Mouse (Mus musculus) heart, embryonic 15.5 days (tissue): ENCODE results near the gene Pde4dip. TPM values are rescaled to one million over a fixed set of nuclear protein-coding genes. Genes with fewer than 3 reads are reported as not detected.
A peak's percentile ranks its signal among the peaks of the same experiment; 100 is the strongest.

Experiments used
- ATAC-seq: fragments of 200-750 bp; cut with Nextera tagmentation; replicated peaks from 2 replicates; pipeline ENCODE4 v1.8.0; 2017; ENCODE audit warnings: low read depth, moderate TSS enrichment; ENCODE audit not compliant: insufficient number of reproducible peaks, insufficient read depth, low FRiP score
- H3K27ac ChIP-seq: fragments of 300-500 bp; sonication (generic); 2 replicates; pipeline ENCODE4 v1.5.1; 2015; ENCODE audit warnings: mild to moderate bottlenecking, inconsistent platforms
- H3K27me3 ChIP-seq: fragments of 300-500 bp; sonication (generic); 2 replicates; pipeline ENCODE4 v1.6.1; 2015; ENCODE audit warnings: inconsistent platforms
- H3K36me3 ChIP-seq: fragments of 300-500 bp; sonication (generic); 2 replicates; pipeline ENCODE4 v1.6.1; 2015; ENCODE audit warnings: mild to moderate bottlenecking, inconsistent platforms
- H3K4me1 ChIP-seq: fragments of 300-500 bp; sonication (generic); replicated peaks from 2 replicates; pipeline ENCODE4 v1.6.1; 2015; ENCODE audit warnings: inconsistent platforms
- H3K4me2 ChIP-seq: fragments of 300-500 bp; sonication (generic); 2 replicates; pipeline ENCODE4 v1.6.1; 2015; ENCODE audit warnings: inconsistent platforms, mild to moderate bottlenecking, moderate library complexity
- H3K4me3 ChIP-seq: fragments of 300-500 bp; sonication (generic); 2 replicates; pipeline ENCODE4 v1.5.1; 2015; ENCODE audit warnings: mild to moderate bottlenecking, inconsistent platforms
- H3K9ac ChIP-seq: fragments of 300-500 bp; sonication (generic); 2 replicates; pipeline ENCODE4 v1.6.1; 2015; ENCODE audit warnings: mild to moderate bottlenecking, inconsistent platforms
- H3K9me3 ChIP-seq: fragments of 300-500 bp; sonication (generic); replicated peaks from 2 replicates; pipeline ENCODE4 v1.6.1; 2016; ENCODE audit warnings: inconsistent platforms
- WGBS: fragments of 180-500 bp; shearing (Covaris S2); methylation state at CpG from one replicate; pipeline ENCODE4 v1.1.7; 2015; ENCODE audit warnings: mixed read lengths; 5-methylcytosine and 5-hydroxymethylcytosine counted together
- polyA plus RNA-seq: library from polyadenylated mRNA; unstranded; fragments of >200 nt; fragmentation: Nextera tagmentation; extraction: Ambion mirVana; gene quantifications from 2 replicates; pipeline ENCODE4 v1.2.1, GENCODE M21; 2015

The Pde4dip gene
- 93.0 and 99.0 TPM in 2 replicates for polyA plus RNA-seq

- Histone ChIP-seq H3K4me2 (peak within 1 kb of the TSS; percentile 90), H3K27me3 (peaks cover 55% of the 10 kb centered on the region), H3K27ac (no peak within 1 kb of the TSS), H3K4me1 (peaks cover 9% of the 10 kb centered on the region), H3K4me3 (peak within 1 kb of the TSS; percentile 53), H3K9me3 (no peaks in the 10 kb centered on the region), H3K36me3 (no peaks in the 10 kb centered on the region), H3K9ac (peak within 1 kb of the TSS; percentile 42; the same call in 1 of the 2 replicates)
- ATAC-seq, result peak; percentile 35; the same call in 1 of the 2 replicates
- WGBS, result 2% methylated on average over 44 of the region's 44 CpGs
Measured at GRCm38 (mm10) chr3:97888168-97888901, at the start of gene Pde4dip. TSS of gene Pde4dip (minus strand) at chr3:97888707.

- H3K9ac ChIP-seq, result no peak overlapping the region
- H3K27ac ChIP-seq, result no peak overlapping the region
- H3K4me3 ChIP-seq, result no peak overlapping the region
- H3K36me3 ChIP-seq, result no peaks in the 10 kb centered on the region
- ATAC-seq, result no peak
- WGBS, result 75% methylated on average over 6 of the region's 6 CpGs
- H3K9me3 ChIP-seq, result no peaks in the 10 kb centered on the region
- H3K4me2 ChIP-seq, result no peak overlapping the region
- no peaks in the 10 kb centered on the region for H3K27me3 ChIP-seq
- H3K4me1 ChIP-seq, result peaks cover 31% of the 10 kb centered on the region
Measured at GRCm38 (mm10) chr3:97937945-97938266, 49.4 kb upstream of the Pde4dip start.

GRCm38 (mm10) chr3:97937068-97937944 is 48.8 kb upstream of the Pde4dip start:
- Histone ChIP-seq H3K9me3 (no peaks in the 10 kb centered on the region), H3K27me3 (no peaks in the 10 kb centered on the region), H3K36me3 (no peaks in the 10 kb centered on the region), H3K4me2 (no peak overlapping the region), H3K4me3 (no peak overlapping the region), H3K27ac (no peak overlapping the region), H3K4me1 (peaks cover 32% of the 10 kb centered on the region), H3K9ac (no peak overlapping the region)
- WGBS, result 45% methylated on average over 17 of the region's 17 CpGs
- ATAC-seq, result no peak

- WGBS, result 79% methylated on average over 6 of the region's 6 CpGs
Measured at GRCm38 (mm10) chr3:97934331-97935300, 46.1 kb upstream of the Pde4dip start.

GRCm38 (mm10) chr3:97933811-97934210 is 45.3 kb upstream of the Pde4dip start:
- 84% methylated on average over 5 of the region's 5 CpGs for whole genome bisulfite sequencing
- Histone ChIP-seq H3K27me3 (0 out of 2 replicates have a peak, but pooled peaks cover 3% of the 10 kb centered on the region), H3K27ac (no peak overlapping the region), H3K9ac (no peak overlapping the region), H3K36me3 (no peaks in the 10 kb centered on the region), H3K4me1 (peaks cover 28% of the 10 kb centered on the region), H3K4me2 (no peak overlapping the region), H3K4me3 (no peak overlapping the region), H3K9me3 (no peaks in the 10 kb centered on the region)
- ATAC-seq, result no peak

More at GRCm38 (mm10) chr3:97934331-97935300, 46.1 kb upstream of the Pde4dip start:
- Histone ChIP-seq H3K27me3 (0 out of 2 replicates have a peak, but pooled peaks cover 3% of the 10 kb centered on the region), H3K4me2 (no peak overlapping the region), H3K4me3 (no peak overlapping the region), H3K36me3 (no peaks in the 10 kb centered on the region), H3K9me3 (no peaks in the 10 kb centered on the region), H3K9ac (no peak overlapping the region), H3K27ac (no peak overlapping the region), H3K4me1 (peaks cover 31% of the 10 kb centered on the region)
- ATAC-seq, result no peak

- no peak for ATAC-seq
- peaks cover 28% of the 10 kb centered on the region for H3K4me1 ChIP-seq
- H3K27ac ChIP-seq, result no peak overlapping the region
- no peak overlapping the region for H3K9ac ChIP-seq
- no peak overlapping the region for H3K4me3 ChIP-seq
- peak overlapping the region; percentile 53; the same call in 1 of the 2 replicates for H3K4me2 ChIP-seq
- no peaks in the 10 kb centered on the region for H3K36me3 ChIP-seq
- WGBS, result 42% methylated on average over 6 of the region's 6 CpGs
- H3K27me3 ChIP-seq, result 0 out of 2 replicates have a peak, but pooled peaks cover 3% of the 10 kb centered on the region
- H3K9me3 ChIP-seq, result no peaks in the 10 kb centered on the region
Measured at GRCm38 (mm10) chr3:97933251-97933650, 44.7 kb upstream of the Pde4dip start.

GRCm38 (mm10) chr3:97932771-97933170 is 44.3 kb upstream of the Pde4dip start:
- Histone ChIP-seq H3K27ac (no peak overlapping the region), H3K27me3 (0 out of 2 replicates have a peak, but pooled peaks cover 3% of the 10 kb centered on the region), H3K9me3 (no peaks in the 10 kb centered on the region), H3K4me1 (peaks cover 28% of the 10 kb centered on the region), H3K4me3 (no peak overlapping the region), H3K9ac (no peak overlapping the region), H3K36me3 (no peaks in the 10 kb centered on the region), H3K4me2 (peak overlapping the region; percentile 53)
- ATAC-seq, result no peak
- 44% methylated on average over 11 of the region's 11 CpGs for WGBS

- Histone ChIP-seq H3K4me2 (peak overlapping the region; percentile 53), H3K27me3 (0 out of 2 replicates have a peak, but pooled peaks cover 3% of the 10 kb centered on the region), H3K27ac (no peak overlapping the region), H3K4me3 (peak overlapping the region; percentile 32), H3K9me3 (no peaks in the 10 kb centered on the region), H3K36me3 (no peaks in the 10 kb centered on the region), H3K4me1 (peaks cover 28% of the 10 kb centered on the region), H3K9ac (no peak overlapping the region)
- 14% methylated on average over 10 of the region's 10 CpGs for WGBS
- no peak for ATAC-seq
Measured at GRCm38 (mm10) chr3:97932131-97932530, 43.6 kb upstream of the Pde4dip start.

GRCm38 (mm10) chr3:97931310-97931885 is 42.9 kb upstream of the Pde4dip start:
- H3K27me3 ChIP-seq, result 0 out of 2 replicates have a peak, but pooled peaks cover 3% of the 10 kb centered on the region
- H3K4me2 ChIP-seq, result no peak overlapping the region
- no peak overlapping the region for H3K9ac ChIP-seq
- H3K4me3 ChIP-seq, result no peak overlapping the region
- no peaks in the 10 kb centered on the region for H3K36me3 ChIP-seq
- no peak overlapping the region for H3K27ac ChIP-seq
- peaks cover 28% of the 10 kb centered on the region for H3K4me1 ChIP-seq
- 62% methylated on average over 7 of the region's 7 CpGs for WGBS
- ATAC-seq, result no peak
- no peaks in the 10 kb centered on the region for H3K9me3 ChIP-seq

- WGBS, result 72% methylated on average over 8 of the region's 8 CpGs
- Histone ChIP-seq H3K9me3 (no peaks in the 10 kb centered on the region), H3K9ac (no peak overlapping the region), H3K27me3 (0 out of 2 replicates have a peak, but pooled peaks cover 3% of the 10 kb centered on the region), H3K4me1 (peaks cover 28% of the 10 kb centered on the region), H3K4me2 (no peak overlapping the region), H3K4me3 (no peak overlapping the region), H3K27ac (no peak overlapping the region), H3K36me3 (no peaks in the 10 kb centered on the region)
- ATAC-seq, result no peak
Measured at GRCm38 (mm10) chr3:97930787-97931158, 42.3 kb upstream of the Pde4dip start.
